Mouse (Mus musculus): ENCODE measurements around the gene Nfe2.

DNA sequence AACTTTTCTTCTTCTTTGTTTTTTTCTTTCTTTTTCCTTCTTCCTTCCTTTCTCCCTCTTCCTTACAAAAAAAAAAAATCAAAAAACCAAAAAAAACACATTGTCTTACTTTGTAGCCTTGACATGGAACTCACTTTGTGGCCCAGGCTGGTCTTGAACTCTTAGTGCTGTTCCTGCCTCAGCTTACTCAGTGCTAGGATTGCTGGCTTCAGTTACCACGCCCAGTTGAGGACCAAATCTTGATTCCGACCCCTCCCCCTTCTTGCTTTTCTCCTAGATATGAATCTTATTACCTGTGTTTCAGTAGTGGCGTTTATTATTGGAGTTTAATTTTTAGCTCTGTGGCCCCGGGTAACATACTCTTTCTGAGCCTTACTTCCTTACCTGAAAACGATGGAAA lies 959 bp upstream of the Nfe2 start:
- TF ChIP-seq CTCF (IDR thresholded peaks at IDR 0.05) (no peak), EP300 (IDR thresholded peaks at IDR 0.05) (no peak)

Data from lung, postnatal 0 days (tissue).